Comparison of ENCODE assay signal across 8 mouse cellular contexts in the genomic region with DNA sequence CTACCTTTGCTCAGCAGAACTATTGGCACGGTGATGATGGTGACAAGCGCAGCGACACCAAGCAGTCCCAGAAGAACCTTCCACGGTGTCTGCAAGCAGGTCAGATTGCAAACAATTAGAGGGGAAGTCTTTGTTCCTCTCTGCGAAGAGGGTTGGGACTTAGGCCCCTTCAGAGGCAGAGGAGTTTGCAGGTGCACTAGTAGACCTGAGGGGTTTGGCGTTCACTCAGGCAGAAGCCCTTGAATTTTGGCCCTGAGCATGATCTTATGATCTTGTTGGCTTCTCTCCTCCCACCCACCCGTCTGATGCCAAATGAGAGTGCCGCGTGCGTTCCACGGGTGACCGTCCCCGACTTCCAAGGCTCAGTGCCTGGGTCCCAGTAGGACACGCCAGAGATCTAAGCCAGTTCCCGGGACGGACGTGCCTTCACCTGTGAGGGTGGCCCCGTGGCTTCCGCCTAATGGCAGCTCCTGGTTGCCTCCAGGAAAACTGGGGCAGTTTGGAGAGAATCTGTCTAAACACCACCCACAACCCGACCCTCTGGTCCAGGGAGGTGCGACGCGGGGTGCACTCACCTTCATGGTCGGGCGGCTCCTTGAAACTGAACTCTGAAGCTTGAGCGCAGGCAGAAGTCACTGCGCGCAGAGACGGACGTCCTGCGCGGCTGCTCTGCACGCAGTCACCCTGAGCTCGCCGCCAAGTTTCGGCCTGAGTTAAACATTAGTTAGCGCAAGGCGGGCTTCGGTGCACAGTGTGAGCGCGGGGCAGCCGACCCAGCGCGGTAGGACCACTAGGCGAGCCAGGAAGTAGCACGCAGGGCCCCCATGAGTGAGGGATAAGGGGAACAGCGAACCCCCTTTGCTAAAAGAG. TPM values are rescaled to one million over a fixed set of nuclear protein-coding genes. Genes with fewer than 3 reads are reported as not detected.
DNase-seq lines count a peak whose midpoint lies in the region; ATAC-seq and TF ChIP-seq lines count a peak whose summit lies in the region.

No protein-coding gene starts in this region.

- dilution Hi-C loops in CH12.LX (cut with MboI; ENCODE audit: extremely low pct_ligation_motif_present, extremely low pct_unique_long_range_greater_than_20kb, low sequenced_read_pairs): no loop called here

- in situ Hi-C loops in CH12.LX (cut with MboI; ENCODE audit: low pct_ligation_motif_present, low pct_unique_long_range_greater_than_20kb, low sequenced_read_pairs): no loop called here

- TF ChIP-seq EP300 in CH12.LX (IDR thresholded peaks at IDR 0.05; ENCODE audit: low read length): no peak

- H3K79me2 ChIP-seq in CH12.LX (replicated peaks; ENCODE audit: control insufficient read depth, extremely low read depth, insufficient read depth, poor library complexity, severe bottlenecking): no peaks in the 10 kb centered on the region
- peaks cover 6% of the 10 kb centered on the region; the same call in 1 of the 2 replicates for H3K79me2 ChIP-seq in liver, adult 2 months (ENCODE audit: control insufficient read depth, insufficient read depth, low read length)

- H3K4me2 ChIP-seq in CH12.LX (ENCODE audit: insufficient read depth, low read depth, poor library complexity, severe bottlenecking): peak overlapping the region; percentile 11
- H3K4me2 ChIP-seq in forebrain, embryonic 13.5 days: peak overlapping the region; percentile 83
- peak overlapping the region; percentile 82 for H3K4me2 ChIP-seq in hindbrain, embryonic 15.5 days
- peak overlapping the region; percentile 85 for H3K4me2 ChIP-seq in midbrain, embryonic 15.5 days

- H3K36me3 ChIP-seq in CH12.LX (replicated peaks in 1 of 2; ENCODE audit: control insufficient read depth in 1 of 2, insufficient read depth in 1 of 2, low read length in 1 of 2): no peaks in the 10 kb centered on the region
- H3K36me3 ChIP-seq in forebrain, embryonic 13.5 days (ENCODE audit: poor library complexity, severe bottlenecking): no peaks in the 10 kb centered on the region
- H3K36me3 ChIP-seq in hindbrain, embryonic 15.5 days: no peaks in the 10 kb centered on the region
- H3K36me3 ChIP-seq in liver, adult 2 months (ENCODE audit: control insufficient read depth, insufficient read depth, low read length): peaks cover 10% of the 10 kb centered on the region
- no peaks in the 10 kb centered on the region for H3K36me3 ChIP-seq in midbrain, embryonic 15.5 days (replicated peaks)
- H3K36me3 ChIP-seq in thymus, adult 2 months (ENCODE audit: control insufficient read depth, insufficient read depth, low read length): no peaks in the 10 kb centered on the region

- no peaks in the 10 kb centered on the region for H3K27me3 ChIP-seq in CH12.LX (replicated peaks)
- peaks cover 25% of the 10 kb centered on the region for H3K27me3 ChIP-seq in forebrain, embryonic 13.5 days
- 0 out of 2 replicates have a peak, but pooled peaks cover 3% of the 10 kb centered on the region for H3K27me3 ChIP-seq in hindbrain, embryonic 15.5 days
- no peaks in the 10 kb centered on the region for H3K27me3 ChIP-seq in liver, adult 2 months (ENCODE audit: control insufficient read depth, insufficient read depth, low read length)
- H3K27me3 ChIP-seq in midbrain, embryonic 15.5 days (replicated peaks): peaks cover 14% of the 10 kb centered on the region; the same call in 1 of the 2 replicates
- H3K27me3 ChIP-seq in thymus, adult 2 months (ENCODE audit: control insufficient read depth, insufficient read depth, low read length): no peaks in the 10 kb centered on the region

- peak; percentile 27; the same call in 1 of the 2 replicates for TF ChIP-seq POLR2A in CH12.LX (IDR thresholded peaks at IDR 0.05; ENCODE audit: low read depth, low read length)
- TF ChIP-seq POLR2A in liver, adult 2 months (IDR thresholded peaks at IDR 0.05; ENCODE audit: extremely low read depth, insufficient read depth, low read length): peak; percentile 74
- TF ChIP-seq POLR2A in thymus, adult 2 months (IDR thresholded peaks at IDR 0.05; ENCODE audit: control insufficient read depth, extremely low read depth, insufficient read depth, low read length, poor library complexity): peak; percentile 48; the same call in 1 of the 2 replicates

- no peak for DNase-seq in CH12.LX (ENCODE audit: extremely low read depth)
- peak; percentile 12 for DNase-seq in Muller cell, postnatal 12 days (ENCODE audit: inconsistent ontology term)
- peak; percentile 82 for DNase-seq in liver, adult 2 months (ENCODE audit: extremely low read depth, low read depth, low spot score)
- DNase-seq in thymus, adult 2 months: peak; percentile 64
- no peak for DNase-seq in frontal cortex, adult 2 months (ENCODE audit: extremely low spot score in 1 of 2, low spot score in 1 of 2)

- peaks cover 7 to 10% of the 10 kb centered on the region in 2 experiments; a peak in 3 of 4 replicates for H3K4me1 ChIP-seq in CH12.LX (ENCODE audit: control insufficient read depth in 1 of 2, insufficient read depth in 2 of 2)
- peaks cover 12% of the 10 kb centered on the region for H3K4me1 ChIP-seq in forebrain, embryonic 13.5 days
- H3K4me1 ChIP-seq in hindbrain, embryonic 15.5 days (replicated peaks): peaks cover 10% of the 10 kb centered on the region
- peaks cover 3% of the 10 kb centered on the region; the same call in 1 of the 2 replicates for H3K4me1 ChIP-seq in liver, adult 2 months (ENCODE audit: control insufficient read depth, insufficient read depth, low read length)
- peaks cover 10% of the 10 kb centered on the region for H3K4me1 ChIP-seq in midbrain, embryonic 15.5 days
- H3K4me1 ChIP-seq in thymus, adult 2 months (replicated peaks; ENCODE audit: control insufficient read depth, insufficient read depth, low read length): peaks cover 12% of the 10 kb centered on the region

- H3K4me3 ChIP-seq in CH12.LX (replicated peaks in 1 of 3; ENCODE audit: low read depth in 2 of 3, low read length in 2 of 3, poor library complexity in 1 of 3): peak overlapping the region in 2 of 3 experiments; percentile 6 to 55
- H3K4me3 ChIP-seq in forebrain, embryonic 13.5 days: peak overlapping the region; percentile 42
- H3K4me3 ChIP-seq in hindbrain, embryonic 15.5 days: peak overlapping the region; percentile 43
- H3K4me3 ChIP-seq in liver, adult 2 months (ENCODE audit: insufficient read depth, low read depth, low read length): peak overlapping the region; percentile 66
- H3K4me3 ChIP-seq in midbrain, embryonic 15.5 days: peak overlapping the region; percentile 39
- H3K4me3 ChIP-seq in thymus, adult 2 months (ENCODE audit: control insufficient read depth, insufficient read depth, low read length): peak overlapping the region; percentile 83

- no peak overlapping the region for H3K27ac ChIP-seq in CH12.LX (ENCODE audit: insufficient read depth, low read depth)
- no peak overlapping the region for H3K27ac ChIP-seq in forebrain, embryonic 13.5 days
- H3K27ac ChIP-seq in hindbrain, embryonic 15.5 days (replicated peaks): no peak overlapping the region
- peak overlapping the region; percentile 85 for H3K27ac ChIP-seq in liver, adult 2 months (replicated peaks; ENCODE audit: insufficient read depth, low read depth, low read length)
- no peak overlapping the region for H3K27ac ChIP-seq in midbrain, embryonic 15.5 days
- H3K27ac ChIP-seq in thymus, adult 2 months (ENCODE audit: control insufficient read depth, insufficient read depth, low read length): peak overlapping the region; percentile 79

- TF ChIP-seq CTCF in CH12.LX (conservative IDR thresholded peaks at IDR 0.05 in 1 of 2, IDR thresholded peaks at IDR 0.05 in 1 of 2; ENCODE audit: low read depth in 2 of 2, low read length in 2 of 2): no peak
- 0 out of 2 replicates have a peak, but pooled peaks have one; percentile 14 for TF ChIP-seq CTCF in liver, adult 2 months (IDR thresholded peaks at IDR 0.05; ENCODE audit: low read depth, low read length)
- TF ChIP-seq CTCF in thymus, adult 2 months (IDR thresholded peaks at IDR 0.05; ENCODE audit: borderline replicate concordance, control insufficient read depth, extremely low read depth, insufficient read depth, low read length, poor library complexity): 0 out of 2 replicates have a peak, but pooled peaks have one; percentile 40

- no peak for TF ChIP-seq RAD21 in CH12.LX (IDR thresholded peaks at IDR 0.05; ENCODE audit: low read depth, low read length)

- ATAC-seq in forebrain, embryonic 13.5 days: peak; percentile 80
- ATAC-seq in hindbrain, embryonic 15.5 days (ENCODE audit: low FRiP score, low read depth): peak; percentile 51
- ATAC-seq in midbrain, embryonic 15.5 days (replicated peaks): peak; percentile 80

- peak overlapping the region; percentile 14 for H3K9ac ChIP-seq in CH12.LX (ENCODE audit: insufficient read depth, low read depth)
- peak overlapping the region; percentile 61 for H3K9ac ChIP-seq in forebrain, embryonic 13.5 days
- H3K9ac ChIP-seq in hindbrain, embryonic 15.5 days: no peak overlapping the region
- peak overlapping the region; percentile 85 for H3K9ac ChIP-seq in liver, adult 2 months (ENCODE audit: low read depth, low read length)
- H3K9ac ChIP-seq in midbrain, embryonic 15.5 days: peak overlapping the region; percentile 32; the same call in 1 of the 2 replicates

- no peaks in the 10 kb centered on the region for H3K9me3 ChIP-seq in CH12.LX (replicated peaks; ENCODE audit: low read length)
- no peaks in the 10 kb centered on the region for H3K9me3 ChIP-seq in forebrain, embryonic 13.5 days (replicated peaks)
- no peaks in the 10 kb centered on the region for H3K9me3 ChIP-seq in hindbrain, embryonic 15.5 days
- no peaks in the 10 kb centered on the region for H3K9me3 ChIP-seq in midbrain, embryonic 15.5 days

- WGBS in forebrain, embryonic 13.5 days: 6% methylated on average over 47 of the region's 47 CpGs
- WGBS in hindbrain, embryonic 15.5 days: 8% methylated on average over 47 of the region's 47 CpGs
- under 1% methylated on average over 47 of the region's 47 CpGs for WGBS in liver, adult 2 months
- WGBS in midbrain, embryonic 15.5 days: 7% methylated on average over 47 of the region's 47 CpGs
- WGBS in thymus, adult 2 months: 1% methylated on average over 47 of the region's 47 CpGs

TF ChIP-seq in CH12.LX, 34 proteins besides CTCF, POLR2A, EP300 and RAD21 (continues in another document):
- TF ChIP-seq KAT2A (IDR thresholded peaks at IDR 0.05; ENCODE audit: insufficient replicate concordance, low read length) (no peak), NRF1 (IDR thresholded peaks at IDR 0.05; ENCODE audit: low read depth, low read length) (peak; percentile 42; the same call in 1 of the 2 replicates), ZC3H11A (IDR thresholded peaks at IDR 0.05; ENCODE audit: low read depth, low read length) (no peak)

RNA-seq across cellular contexts. Expression of gene Dpp4, which starts 0.6 kb away (rescaled TPM):
- total RNA-seq in CH12.LX (2012; rRNA removed) (2.4 and 3.6 TPM in 2 replicates), CH12.LX (2014; rRNA removed) (0.04 and 0.08 TPM in 2 replicates)
- 0.29 and 0.61 TPM in 2 replicates for polyA plus RNA-seq in CH12.LX (2012; ENCODE audit: insufficient read length, low read depth)
- 0.47 and 0.56 TPM in 2 replicates for polyA plus RNA-seq in forebrain, embryonic 13.5 days (2015; fragmentation: Nextera tagmentation; extraction: Ambion mirVana)
- 1.9 and 2.0 TPM in 2 replicates for polyA plus RNA-seq in hindbrain, embryonic 15.5 days (2015; fragmentation: Nextera tagmentation; extraction: Ambion mirVana)
- 122 and 132 TPM in 2 replicates for total RNA-seq in liver, adult 2 months (2014; rRNA removed)
- 27.5 and 31.0 TPM in 2 replicates for polyA plus RNA-seq in liver, adult 2 months (2012; rRNA removed)
- 2.6 and 3.8 TPM in 2 replicates for polyA plus RNA-seq in midbrain, embryonic 15.5 days (2015; fragmentation: Nextera tagmentation; extraction: Ambion mirVana)
- 20.0 and 23.5 TPM in 2 replicates for polyA plus RNA-seq in thymus, adult 2 months (2012; rRNA removed)
- polyA plus RNA-seq in frontal cortex, adult 2 months (2012; rRNA removed): 1.7 and 1.9 TPM in 2 replicates

Comparison
In these comparisons a context has a peak if more than half of its experiments do, and no peak if none do; other contexts are left out.
1. DNase-seq: peak in Muller cell, postnatal 12 days (single experiment), liver, adult 2 months (single experiment) and thymus, adult 2 months (single experiment); none in CH12.LX (single experiment) and frontal cortex, adult 2 months (0 of 2).
2. H3K27ac ChIP-seq: peak in liver, adult 2 months (single experiment) and thymus, adult 2 months (single experiment); none in CH12.LX (single experiment), forebrain, embryonic 13.5 days (single experiment), hindbrain, embryonic 15.5 days (single experiment) and midbrain, embryonic 15.5 days (single experiment).
3. H3K4me2 ChIP-seq: peak in every context shown above with its lines; median percentile 85 in midbrain, embryonic 15.5 days; 83 in forebrain, embryonic 13.5 days; 82 in hindbrain, embryonic 15.5 days; 11 in CH12.LX.
4. H3K4me3 ChIP-seq: peak in every context shown above with its lines; median percentile 83 in thymus, adult 2 months; 66 in liver, adult 2 months; 43 in hindbrain, embryonic 15.5 days; 42 in forebrain, embryonic 13.5 days; 39 in midbrain, embryonic 15.5 days; 30 in CH12.LX.
5. CTCF ChIP-seq: peak in liver, adult 2 months (single experiment) and thymus, adult 2 months (single experiment); none in CH12.LX (0 of 2).
6. Peak in every context shown above with its lines, with median percentiles within 50 percentile points of each other: POLR2A ChIP-seq and ATAC-seq.